Mouse (Mus musculus) olfactory bulb, adult 2 months (tissue): Measurements from ENCODE around the gene Phc2.

Experiments
- CTCF ChIP-seq: fragments of 200-500 bp; IDR thresholded peaks from 2 replicates; pipeline ENCODE4 v1.5.1; 2012; ENCODE audit warnings: low read depth, mild to moderate bottlenecking, low read length, moderate library complexity; ENCODE audit not compliant: insufficient read depth
- POLR2A ChIP-seq: fragments of 200-500 bp; IDR thresholded peaks from 2 replicates; pipeline ENCODE4 v1.6.1; 2012; ENCODE audit warnings: mild to moderate bottlenecking, low read depth, low read length, moderate library complexity; ENCODE audit not compliant: insufficient read depth

DNA sequence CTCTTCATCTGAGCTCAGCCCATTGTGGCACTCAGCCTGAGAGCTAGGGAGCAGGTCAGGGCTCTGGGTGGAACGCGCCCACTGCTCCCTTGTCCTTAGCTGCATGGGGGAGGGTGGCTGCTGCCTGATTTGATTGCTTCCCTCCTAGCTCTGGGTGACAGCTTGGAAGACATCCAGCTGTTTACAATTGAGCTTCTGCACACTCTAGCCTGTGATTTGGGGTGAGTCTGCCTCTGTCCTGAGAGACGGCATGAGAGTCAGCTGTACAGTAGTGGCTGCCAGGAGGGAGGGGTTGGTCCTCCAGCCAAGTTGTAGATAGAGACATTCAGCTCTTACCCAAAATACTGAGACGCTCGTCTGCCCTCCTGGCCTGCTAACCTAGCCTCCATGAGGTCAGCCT lies 79.7 kb downstream of the Phc2 start:
- no peak for TF ChIP-seq CTCF
- no peak for TF ChIP-seq POLR2A
